Mouse (Mus musculus) adrenal gland, adult 10 weeks (tissue): ENCODE measurements around the gene Ccdc17. TPM values are rescaled to one million over a fixed set of nuclear protein-coding genes. Genes with fewer than 3 reads are reported as not detected.

Experiments used
- polyA plus RNA-seq: library from polyadenylated mRNA; stranded (reverse); fragments of 350-450 nt; fragmentation: Illumina TruSeq; extraction: RNeasy Lipid Tissue Mini Kit (QIAGEN cat#74804); gene quantifications from one replicate; pipeline ENCODE4 v1.2.3, GENCODE M21; 2014; ENCODE audit warnings: low read depth, low replicate concordance

Ccdc17 gene
- 4.5 TPM for polyA plus RNA-seq

DNA sequence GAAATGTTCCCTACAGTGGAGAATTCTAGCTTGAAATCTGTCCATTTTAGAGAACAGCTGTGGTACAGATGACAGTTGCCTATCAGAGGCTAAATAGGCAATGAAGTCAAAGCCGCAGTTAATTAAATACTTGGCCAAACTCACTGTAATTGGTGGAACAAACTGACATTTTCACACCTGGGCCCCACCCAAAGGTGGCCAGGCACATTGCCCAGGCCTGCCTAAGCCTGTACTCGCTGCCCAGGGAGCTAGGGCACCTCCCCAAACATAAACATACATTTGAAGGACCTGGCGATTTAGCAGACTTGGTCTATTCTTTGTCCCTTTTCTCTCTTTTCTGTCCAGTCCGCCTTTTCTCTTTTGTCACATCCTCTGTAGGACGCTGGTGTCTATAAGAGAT lies at the start of gene Ccdc17:
Gene Ccdc17, plus strand, starts transcription at position 276 of the 400 bp plus-strand sequence.

GRCm38 (mm10) chr4:116555413-116556300 lies 40.8 kb upstream of the Ccdc17 start, which contains the start of gene Tmem69:
Gene Tmem69, minus strand, starts transcription at chr4:116555936.

GRCm38 (mm10) chr4:116557306-116558121 lies 38.9 kb upstream of the Ccdc17 start, which contains the start of gene Gpbp1l1:
Gene Gpbp1l1, plus strand, starts transcription at chr4:116557658.

GRCm38 (mm10) chr4:116627722-116628662 lies 31.5 kb downstream of the Ccdc17 start, which contains the start of gene Nasp:
Gene Nasp, minus strand, starts transcription at chr4:116627941.

Other genes starting within 250 kb of the Ccdc17 start
- 19.0 TPM for gene Mast2, start 132.5 kb upstream of the Ccdc17 start, polyA plus RNA-seq
- gene Ipp, start 89.1 kb upstream of the Ccdc17 start, polyA plus RNA-seq, result 25.8 TPM
- gene Tmem69, start 40.7 kb upstream of the Ccdc17 start, polyA plus RNA-seq, result 120 TPM
- gene Gpbp1l1, start 39.0 kb upstream of the Ccdc17 start, polyA plus RNA-seq, result 83.8 TPM
- 69.5 TPM for gene Nasp, start 31.3 kb downstream of the Ccdc17 start, polyA plus RNA-seq
- gene Akr1a1, start 55.0 kb downstream of the Ccdc17 start, polyA plus RNA-seq, result 960 TPM
- 4,921 TPM for gene Prdx1, start 88.9 kb downstream of the Ccdc17 start, polyA plus RNA-seq
- 57.8 TPM for gene Mmachc, start 111.8 kb downstream of the Ccdc17 start, polyA plus RNA-seq
- 16.2 TPM for gene Ccdc163, start 111.9 kb downstream of the Ccdc17 start, polyA plus RNA-seq
- 2.0 TPM for gene Tesk2, start 124.3 kb downstream of the Ccdc17 start, polyA plus RNA-seq
- 5.2 TPM for gene Toe1, start 211.0 kb downstream of the Ccdc17 start, polyA plus RNA-seq
- gene Mutyh, start 211.1 kb downstream of the Ccdc17 start, polyA plus RNA-seq, result not detected
- gene Hpdl, start 225.1 kb downstream of the Ccdc17 start, polyA plus RNA-seq, result not detected